Mouse (Mus musculus): Measurements from ENCODE around the gene B3gnt6. TPM values are rescaled to one million over a fixed set of nuclear protein-coding genes. Genes with fewer than 3 reads are reported as not detected.
A peak's percentile ranks its signal among the peaks of the same experiment; 100 is the strongest.

Gene B3gnt6
- total RNA-seq, 2 experiments from 2014 or later, result 0.25 to 0.42 TPM

GRCm38 (mm10) chr7:98148721-98149407, 50.4 kb downstream of the B3gnt6 start:
- DNase-seq, result no peak

DNA sequence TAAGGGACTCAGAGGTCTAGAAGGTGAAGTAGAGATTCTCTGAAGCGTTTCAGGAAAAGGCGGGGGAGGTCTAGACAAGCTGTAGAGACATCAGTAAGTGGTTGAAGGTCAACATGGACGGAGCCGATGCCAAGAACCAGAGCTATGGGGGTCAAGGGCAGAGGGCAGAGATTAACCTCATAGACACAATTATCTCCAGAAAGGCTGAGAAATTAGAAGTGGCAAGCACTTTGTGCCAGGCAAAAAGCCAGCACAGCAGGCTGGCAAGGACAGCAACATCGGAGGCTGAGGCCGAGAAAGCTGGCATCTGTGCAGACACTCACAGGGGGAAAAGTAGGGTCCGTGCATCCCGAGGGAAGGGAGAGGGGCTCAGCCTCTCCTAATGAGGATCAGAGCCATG, 51.5 kb downstream of the B3gnt6 start:
- DNase-seq, result no peak

DNA sequence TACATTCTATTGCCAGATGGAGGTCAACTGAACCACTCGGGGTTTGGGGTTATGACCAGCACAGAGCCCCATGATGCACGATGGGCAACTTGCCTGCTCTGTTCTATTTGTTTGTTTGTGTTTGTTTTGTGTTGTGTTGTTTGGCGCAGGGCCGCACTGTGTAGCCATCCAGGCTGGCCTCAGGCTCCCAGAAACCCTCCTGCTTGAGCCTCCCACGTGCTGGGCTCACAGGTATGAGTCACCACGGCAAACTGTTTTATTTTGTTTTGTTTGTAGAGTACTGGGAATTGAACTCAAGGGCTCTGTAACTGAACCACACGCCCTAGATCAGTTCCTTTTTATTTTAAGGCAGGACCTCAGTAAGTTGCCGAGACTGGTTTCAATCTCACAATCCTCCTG, 52.8 kb downstream of the B3gnt6 start:
- no peak for DNase-seq

- peak; percentile 30 to 46 for DNase-seq
These were observed 53.3 kb downstream of the B3gnt6 start for GRCm38 (mm10) chr7:98145842-98146446.

- no peak for DNase-seq
These were observed 53.9 kb downstream of the B3gnt6 start, which contains the start of gene Omp for GRCm38 (mm10) chr7:98145402-98145801. Omp (minus strand) TSS chr7:98145502.

GRCm38 (mm10) chr7:98142648-98143047, 56.6 kb downstream of the B3gnt6 start:
- DNase-seq, result no peak

Other genes starting within 250 kb of the B3gnt6 start
- 10 to 100 TPM; 10.1 to 10.2 TPM for gene Myo7a, start 80.0 kb downstream of the B3gnt6 start, total RNA-seq (2021)
- 1 to 10 TPM; 1.1 to 1.2 TPM for gene Omp, start 54.0 kb downstream of the B3gnt6 start, total RNA-seq (2021)
- 10 to 100 TPM; 48.6 to 48.8 TPM for gene Capn5, start 21.2 kb downstream of the B3gnt6 start, total RNA-seq (2021)
- 10 to 100 TPM; 21.0 to 21.4 TPM for gene Acer3, start 121.7 kb upstream of the B3gnt6 start, total RNA-seq (2021)
- gene Tsku, start 161.8 kb upstream of the B3gnt6 start, total RNA-seq (2021), result 1 to 10 TPM; 1.4 TPM
- gene Gucy2d, start 240.9 kb upstream of the B3gnt6 start, total RNA-seq (2021), result not detected